Mouse (Mus musculus) forebrain, embryonic 10.5 days (tissue): ENCODE measurements around the gene Cenpm. TPM values are rescaled to one million over a fixed set of nuclear protein-coding genes. Genes with fewer than 3 reads are reported as not detected.
"Not testable (repeated sequence)": the region's sequence is repeated elsewhere in the genome, so short reads cannot be mapped to it uniquely, and the experiment has no call there.

Experiments used
- DNase-seq: peaks from one replicate; pipeline ENCODE4 v3.0.0-alpha.2; 2017; ENCODE audit warnings: low spot score; ENCODE audit errors: extremely low spot score
- H3K27ac ChIP-seq: fragments of 300-500 bp; sonication (generic); 2 replicates; pipeline ENCODE4 v1.5.1; 2016; ENCODE audit warnings: mild to moderate bottlenecking
- H3K27me3 ChIP-seq: fragments of 300-500 bp; sonication (generic); 2 replicates; pipeline ENCODE4 v1.6.1; 2016; ENCODE audit warnings: mild to moderate bottlenecking; ENCODE audit not compliant: poor library complexity, severe bottlenecking
- H3K36me3 ChIP-seq: fragments of 300-500 bp; sonication (generic); replicated peaks from 2 replicates; pipeline ENCODE4 v1.6.1; 2016; ENCODE audit warnings: mild to moderate bottlenecking, moderate library complexity
- H3K4me1 ChIP-seq: fragments of 300-500 bp; sonication (generic); 2 replicates; pipeline ENCODE4 v1.6.1; 2016
- H3K4me3 ChIP-seq: fragments of 300-500 bp; sonication (generic); 2 replicates; pipeline ENCODE4 v1.5.1; 2016; ENCODE audit warnings: mild to moderate bottlenecking, moderate library complexity
- H3K9me3 ChIP-seq: fragments of 300-500 bp; sonication (generic); 2 replicates; pipeline ENCODE4 v1.6.1; 2016; ENCODE audit warnings: mild to moderate bottlenecking, moderate library complexity
- WGBS: fragments of 180-500 bp; shearing (Covaris S2); methylation state at CpG from one replicate; pipeline ENCODE4 v1.1.7; 2016; 5-methylcytosine and 5-hydroxymethylcytosine counted together
- polyA plus RNA-seq: library from polyadenylated mRNA; unstranded; fragments of >200 nt; fragmentation: Nextera tagmentation; extraction: Ambion mirVana; gene quantifications from 2 replicates; pipeline ENCODE4 v1.2.1, GENCODE M21; 2016

The Cenpm gene
- polyA plus RNA-seq, 1 experiment from 2014 or later, result 97.3 TPM

DNA sequence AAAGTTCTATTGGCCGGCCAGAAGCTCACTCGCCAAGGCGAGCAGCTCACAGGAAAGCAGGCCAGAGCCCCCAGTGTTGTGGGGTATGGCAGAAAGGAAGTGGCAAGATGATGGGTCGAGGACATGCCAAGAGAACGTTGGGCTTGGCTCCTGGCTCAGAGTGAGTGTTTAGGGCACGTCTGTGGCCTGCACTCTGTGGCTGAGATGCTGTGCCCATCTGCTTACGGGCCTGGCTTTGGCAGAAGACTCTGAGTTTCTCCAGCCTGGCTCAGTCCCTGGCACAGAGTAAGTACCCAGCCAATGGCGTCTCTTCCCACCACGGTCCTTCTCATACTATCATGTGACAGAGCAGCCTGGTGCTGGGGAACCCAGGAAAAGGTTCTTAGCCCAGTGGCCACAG, 24.2 kb upstream of the Cenpm start:
- no peak for DNase-seq
- no peaks in the 10 kb centered on the region for H3K36me3 ChIP-seq
- peaks cover 40% of the 10 kb centered on the region for H3K4me1 ChIP-seq
- H3K27ac ChIP-seq, result peak overlapping the region; percentile 3; the same call in 1 of the 2 replicates
- peaks cover 30% of the 10 kb centered on the region for H3K27me3 ChIP-seq
- H3K9me3 ChIP-seq, result no peaks in the 10 kb centered on the region
- WGBS, result 91% methylated on average over 9 of the region's 9 CpGs
- H3K4me3 ChIP-seq, result no peak overlapping the region

DNA sequence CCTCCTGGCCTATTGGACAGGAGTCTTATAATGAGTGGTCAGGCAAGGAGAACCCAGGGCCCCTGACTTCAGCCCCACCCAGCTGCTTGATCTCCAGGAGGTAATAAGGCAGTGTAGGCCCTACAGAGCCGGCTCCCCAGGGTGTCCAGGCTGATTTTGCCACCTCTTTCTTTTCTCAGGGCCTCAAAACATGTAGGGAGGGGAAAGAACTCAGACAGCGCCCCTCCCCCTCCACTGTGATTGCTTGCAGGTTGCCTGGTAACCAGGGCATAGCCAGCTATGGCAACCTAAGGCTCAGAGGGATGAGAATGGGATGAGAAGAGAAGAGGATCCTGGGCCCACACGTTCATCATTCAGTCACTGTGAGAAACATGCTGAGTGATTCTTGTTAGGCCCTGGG, 23.6 kb upstream of the Cenpm start:
- 23% methylated on average over 3 of the region's 3 CpGs for WGBS
- Histone ChIP-seq H3K27me3 (peaks cover 24% of the 10 kb centered on the region), H3K36me3 (no peaks in the 10 kb centered on the region), H3K27ac (peak overlapping the region; percentile 53; the same call in 1 of the 2 replicates), H3K4me3 (peak overlapping the region; percentile 18; the same call in 1 of the 2 replicates), H3K9me3 (no peaks in the 10 kb centered on the region), H3K4me1 (peaks cover 38% of the 10 kb centered on the region)
- DNase-seq, result peak; percentile 39

GRCm38 (mm10) chr15:82266356-82266755, 21.8 kb upstream of the Cenpm start:
- H3K4me3 ChIP-seq, result no peak overlapping the region
- no peaks in the 10 kb centered on the region for H3K9me3 ChIP-seq
- no peak overlapping the region for H3K27ac ChIP-seq
- no peaks in the 10 kb centered on the region for H3K36me3 ChIP-seq
- peak; percentile 69 for DNase-seq
- WGBS, result 21% methylated on average over 6 of the region's 6 CpGs
- peaks cover 5% of the 10 kb centered on the region for H3K27me3 ChIP-seq
- H3K4me1 ChIP-seq, result peaks cover 35% of the 10 kb centered on the region

GRCm38 (mm10) chr15:82259510-82259909, 15.0 kb upstream of the Cenpm start:
- Histone ChIP-seq H3K9me3 (no peaks in the 10 kb centered on the region), H3K27me3 (peaks cover 24% of the 10 kb centered on the region), H3K4me3 (no peak overlapping the region), H3K36me3 (no peaks in the 10 kb centered on the region), H3K4me1 (peaks cover 27% of the 10 kb centered on the region), H3K27ac (no peak overlapping the region)
- 14% methylated on average over 16 of the region's 16 CpGs for WGBS
- DNase-seq, result peak; percentile 76

GRCm38 (mm10) chr15:82255944-82256383, 11.4 kb upstream of the Cenpm start:
- peaks cover 25% of the 10 kb centered on the region for H3K4me1 ChIP-seq
- H3K27me3 ChIP-seq, result peaks cover 24% of the 10 kb centered on the region
- H3K9me3 ChIP-seq, result no peaks in the 10 kb centered on the region
- H3K4me3 ChIP-seq, result peak overlapping the region; percentile 44
- 26% methylated on average over 10 of the region's 10 CpGs for WGBS
- DNase-seq, result peak; percentile 55
- H3K36me3 ChIP-seq, result no peaks in the 10 kb centered on the region
- H3K27ac ChIP-seq, result peak overlapping the region; percentile 73

- Histone ChIP-seq H3K36me3 (no peaks in the 10 kb centered on the region), H3K27me3 (peaks cover 18% of the 10 kb centered on the region), H3K4me1 (peaks cover 25% of the 10 kb centered on the region), H3K9me3 (no peaks in the 10 kb centered on the region), H3K27ac (0 out of 2 replicates have a peak overlapping the region, but pooled peaks have one; percentile 73), H3K4me3 (no peak overlapping the region)
- WGBS, result 45% methylated on average over 4 of the region's 4 CpGs
- no peak for DNase-seq
Measured at GRCm38 (mm10) chr15:82255248-82255647, 10.7 kb upstream of the Cenpm start.

DNA sequence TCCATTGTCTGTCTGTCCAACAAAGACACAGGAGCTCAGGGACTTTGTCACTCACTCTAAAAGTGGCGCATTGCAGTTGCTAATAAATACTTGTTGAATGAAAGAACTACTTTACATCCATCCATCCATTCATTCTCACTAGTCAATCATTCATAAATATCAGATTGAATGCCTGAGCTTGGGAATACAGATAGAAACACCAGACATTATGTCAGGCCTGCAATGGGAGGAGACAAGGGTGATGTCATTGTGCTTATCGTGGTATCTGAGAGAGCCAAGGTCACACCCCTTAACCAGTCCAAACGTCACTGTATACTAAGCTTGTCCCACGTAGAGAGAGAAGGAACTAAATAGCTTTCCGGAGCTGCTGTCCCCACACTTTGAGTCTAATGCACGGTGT, 7.5 kb upstream of the Cenpm start, which contains the start of gene 1500009C09Rik:
TSS of gene 1500009C09Rik (plus strand) at position 301 of the 400 bp plus-strand sequence.
- no peak within 1 kb of the TSS for H3K27ac ChIP-seq
- H3K27me3 ChIP-seq, result peaks cover 4% of the 10 kb centered on the region; the same call in 1 of the 2 replicates
- H3K4me3 ChIP-seq, result no peak within 1 kb of the TSS
- H3K36me3 ChIP-seq, result no peaks in the 10 kb centered on the region
- 90% methylated on average over 6 of the region's 6 CpGs for WGBS
- DNase-seq, result no peak
- no peaks in the 10 kb centered on the region for H3K9me3 ChIP-seq
- peaks cover 20% of the 10 kb centered on the region for H3K4me1 ChIP-seq

DNA sequence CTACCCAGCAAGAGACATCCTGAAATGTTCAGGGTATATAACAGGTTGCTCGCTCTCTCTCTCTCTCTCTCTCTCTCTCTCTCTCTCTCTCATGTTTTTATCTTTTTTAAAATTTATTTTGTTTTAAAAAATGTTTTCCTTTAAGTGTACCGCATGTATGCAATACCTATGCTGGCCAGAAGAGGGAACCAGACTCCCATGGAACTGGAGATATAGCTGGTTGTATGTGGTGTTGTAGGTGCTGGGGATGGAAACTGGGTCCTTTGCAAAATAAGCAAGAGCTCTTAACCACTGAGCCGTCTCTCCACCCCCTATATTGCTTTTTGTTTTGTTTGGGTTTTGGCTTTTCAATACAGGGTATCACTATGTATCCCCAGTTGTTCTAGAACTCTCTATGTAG, 7.0 kb upstream of the Cenpm start:
- Histone ChIP-seq H3K36me3 (no peaks in the 10 kb centered on the region), H3K27me3 (peaks cover under 1% of the 10 kb centered on the region; the same call in 1 of the 2 replicates), H3K9me3 (no peaks in the 10 kb centered on the region), H3K4me1 (peaks cover 15% of the 10 kb centered on the region), H3K27ac (no peak overlapping the region), H3K4me3 (no peak overlapping the region)
- WGBS, result 91% methylated on average over 3 of the region's 3 CpGs
- DNase-seq, result no peak

DNA sequence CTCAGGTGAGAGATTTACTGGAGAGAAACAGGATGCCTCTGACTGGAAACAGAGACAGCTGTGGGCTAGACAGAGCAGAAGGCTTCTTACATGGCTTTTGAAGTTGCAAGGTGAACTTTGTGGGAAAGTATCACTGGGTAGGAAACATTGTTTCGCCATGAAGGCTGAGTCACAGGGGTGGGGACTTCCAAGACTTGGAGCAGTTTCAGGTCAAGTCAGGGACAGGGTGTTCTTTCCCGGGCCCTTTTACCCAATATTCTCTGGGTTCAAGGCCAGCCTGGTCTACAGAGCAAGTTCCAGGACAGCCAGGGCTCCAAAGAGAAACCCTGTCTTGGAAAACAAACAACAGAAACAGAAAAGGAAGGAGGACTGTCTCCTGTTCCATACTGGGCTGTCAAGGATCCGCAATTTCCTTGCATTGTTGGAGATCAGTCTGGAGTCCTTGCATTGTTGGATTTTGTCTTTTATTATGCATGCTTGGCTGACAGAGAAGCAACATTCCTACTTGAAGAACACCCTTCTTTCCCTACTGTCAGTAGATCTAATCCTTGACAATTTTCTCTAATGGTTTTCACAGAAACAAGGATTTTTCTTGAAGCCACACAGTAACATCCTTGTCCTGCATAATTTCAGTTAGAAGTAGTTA, 2.7 kb upstream of the Cenpm start:
- H3K27ac ChIP-seq, result no peak overlapping the region
- WGBS, result 79% methylated on average over 3 of the region's 3 CpGs
- H3K9me3 ChIP-seq, result no peaks in the 10 kb centered on the region
- H3K36me3 ChIP-seq, result no peaks in the 10 kb centered on the region
- DNase-seq, result no peak
- no peak overlapping the region for H3K4me3 ChIP-seq
- no peaks in the 10 kb centered on the region for H3K27me3 ChIP-seq
- peaks cover 15% of the 10 kb centered on the region for H3K4me1 ChIP-seq

- H3K9me3 ChIP-seq, DNase-seq, H3K36me3 ChIP-seq, H3K27me3 ChIP-seq: not testable (repeated sequence)
- 22% methylated on average over 9 of the region's 9 CpGs for WGBS
- H3K4me3 ChIP-seq, result peak overlapping the region; percentile 72
- H3K4me1 ChIP-seq, result peaks cover 15% of the 10 kb centered on the region
- H3K27ac ChIP-seq, result peak overlapping the region; percentile 96
Measured at GRCm38 (mm10) chr15:82244805-82245161, 235 bp upstream of the Cenpm start.

DNA sequence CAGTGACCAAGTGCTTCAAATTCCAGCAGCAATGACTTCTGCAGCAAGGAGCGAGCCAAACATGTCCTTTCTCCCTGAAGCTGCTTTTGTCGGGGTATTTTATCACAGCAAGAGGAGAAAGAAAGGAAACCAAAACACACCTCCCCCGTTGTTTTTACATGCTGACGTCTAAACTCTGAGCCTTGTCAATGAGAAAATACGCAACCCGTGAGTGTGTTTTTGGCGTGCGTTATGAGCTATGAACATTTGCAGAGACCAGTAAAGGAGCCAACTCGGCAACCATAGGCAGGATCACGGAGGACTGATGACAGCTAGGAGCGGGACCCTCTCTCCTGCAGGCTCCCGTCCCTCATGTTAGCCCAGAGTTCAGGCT, 820 bp downstream of the Cenpm start:
- Histone ChIP-seq H3K27ac (peak overlapping the region; percentile 96), H3K9me3 (no peaks in the 10 kb centered on the region), H3K36me3 (peaks cover 18% of the 10 kb centered on the region), H3K4me1 (peaks cover 15% of the 10 kb centered on the region), H3K4me3 (peak overlapping the region; percentile 72), H3K27me3 (no peaks in the 10 kb centered on the region)
- 11% methylated on average over 12 of the region's 12 CpGs for WGBS
- no peak for DNase-seq

DNA sequence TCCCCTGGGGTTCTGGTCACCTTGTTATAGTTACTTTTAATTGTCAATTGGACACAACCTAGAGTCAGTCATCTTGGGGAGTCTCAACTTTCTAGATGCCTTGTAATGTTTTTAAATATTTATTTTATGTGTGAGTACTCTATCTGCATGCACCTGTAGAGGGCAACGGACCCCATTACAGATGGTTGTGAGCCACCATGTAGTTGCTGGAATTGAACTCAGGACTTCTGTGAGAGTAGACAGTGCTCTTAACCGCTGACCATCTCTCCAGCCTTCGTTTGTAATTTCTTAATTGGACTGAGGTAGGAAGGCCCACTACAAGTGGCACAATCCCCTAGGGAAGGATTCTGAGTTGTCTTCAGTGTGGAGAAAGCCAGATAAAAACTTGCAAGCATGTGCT, 1.2 kb downstream of the Cenpm start:
- H3K27me3 ChIP-seq, result no peaks in the 10 kb centered on the region
- no peak for DNase-seq
- WGBS, result 85% methylated on average over 3 of the region's 3 CpGs
- peaks cover 22% of the 10 kb centered on the region for H3K36me3 ChIP-seq
- no peaks in the 10 kb centered on the region for H3K9me3 ChIP-seq
- H3K4me3 ChIP-seq, result peak overlapping the region; percentile 72
- H3K27ac ChIP-seq, result peak overlapping the region; percentile 96; the same call in 1 of the 2 replicates
- H3K4me1 ChIP-seq, result peaks cover 15% of the 10 kb centered on the region

GRCm38 (mm10) chr15:82236565-82236964, 8.0 kb downstream of the Cenpm start:
- 17% methylated on average over 5 of the region's 5 CpGs for WGBS
- Histone ChIP-seq H3K9me3 (no peaks in the 10 kb centered on the region), H3K4me3 (no peak overlapping the region), H3K36me3 (peaks cover 63% of the 10 kb centered on the region), H3K27ac (no peak overlapping the region), H3K27me3 (no peaks in the 10 kb centered on the region), H3K4me1 (0 out of 2 replicates have a peak, but pooled peaks cover 2% of the 10 kb centered on the region)
- DNase-seq, result peak; percentile 83
